Mouse (Mus musculus) liver, postnatal 0 days (tissue): ENCODE measurements at regions not wholly inside any gene's neighbourhood (a gene's known extent, or its start where the extent isn't known, plus 50 kb on each side); places are given as distances from the start of the nearest gene placed in this dataset.
A peak's percentile ranks its signal among the peaks of the same experiment; 100 is the strongest.

Experiments used
- ATAC-seq: fragments of 200-750 bp; cut with Nextera tagmentation; 2 replicates; pipeline ENCODE4 v1.8.0; 2017; ENCODE audit warnings: mild to moderate bottlenecking, moderate library complexity
- DNase-seq: peaks from one replicate; pipeline ENCODE4 v3.0.0-alpha.2; 2016
- H3K27ac ChIP-seq: fragments of 300-500 bp; sonication (generic); 2 replicates; pipeline ENCODE4 v1.5.1; 2014; ENCODE audit warnings: antibody characterized with exemption, moderate library complexity, mild to moderate bottlenecking, low read depth
- H3K27me3 ChIP-seq: fragments of 300-500 bp; sonication (generic); 2 replicates; pipeline ENCODE4 v1.6.1; 2014; ENCODE audit warnings: low read length, control low read depth, mixed read lengths; ENCODE audit not compliant: insufficient read depth
- H3K36me3 ChIP-seq: fragments of 300-500 bp; sonication (generic); replicated peaks from 2 replicates; pipeline ENCODE4 v1.6.1; 2014; ENCODE audit warnings: mild to moderate bottlenecking, control low read depth, low read length, moderate library complexity, mixed read lengths; ENCODE audit not compliant: insufficient read depth
- H3K4me1 ChIP-seq: fragments of 300-500 bp; sonication (generic); 2 replicates; pipeline ENCODE4 v1.6.1; 2014; ENCODE audit warnings: antibody characterized with exemption, mild to moderate bottlenecking, control low read depth; ENCODE audit not compliant: insufficient read depth
- H3K4me2 ChIP-seq: fragments of 300-500 bp; sonication (generic); 2 replicates; pipeline ENCODE4 v1.6.1; 2014; ENCODE audit warnings: low read depth, mild to moderate bottlenecking, low read length, moderate library complexity, mixed read lengths
- H3K4me3 ChIP-seq: fragments of 300-500 bp; sonication (generic); 2 replicates; pipeline ENCODE4 v1.5.1; 2014; ENCODE audit warnings: low read depth, low read length
- H3K9ac ChIP-seq: fragments of 300-500 bp; sonication (generic); replicated peaks from 2 replicates; pipeline ENCODE4 v1.6.1; 2014; ENCODE audit warnings: mild to moderate bottlenecking, moderate library complexity
- H3K9me3 ChIP-seq: fragments of 300-500 bp; sonication (generic); 2 replicates; pipeline ENCODE4 v1.6.1; 2016; ENCODE audit warnings: mild to moderate bottlenecking, control low read depth, low read length, mixed read lengths
- CTCF ChIP-seq: sonication (generic); IDR thresholded peaks from 2 replicates; pipeline ENCODE4 v1.5.1; 2016; ENCODE audit warnings: antibody characterized with exemption, low read depth
- EP300 ChIP-seq: IDR thresholded peaks from 2 replicates; pipeline ENCODE4 v1.6.1; 2016; ENCODE audit warnings: antibody characterized with exemption, low read depth, mild to moderate bottlenecking
- WGBS: fragments of 180-500 bp; shearing (Covaris S2); extraction: QIAGEN DNeasy Blood & Tissue Kit; methylation state at CpG from one replicate; pipeline ENCODE4 v1.1.7; 2014; ENCODE audit not compliant: insufficient replicate concordance; 5-methylcytosine and 5-hydroxymethylcytosine counted together

GRCm38 (mm10) chr16:29782441-29782840 is 203.3 kb downstream of the Opa1 start:
- Histone ChIP-seq H3K27ac (no peak overlapping the region), H3K9ac (no peak overlapping the region), H3K4me3 (no peak overlapping the region), H3K36me3 (no peaks in the 10 kb centered on the region), H3K4me1 (peaks cover 1% of the 10 kb centered on the region; the same call in 1 of the 2 replicates), H3K9me3 (no peaks in the 10 kb centered on the region), H3K27me3 (no peaks in the 10 kb centered on the region), H3K4me2 (no peak overlapping the region)
- TF ChIP-seq EP300: no peak
- TF ChIP-seq CTCF: no peak
- ATAC-seq: no peak
- DNase-seq: no peak
- 45% methylated on average over 4 of the region's 4 CpGs for WGBS

DNA sequence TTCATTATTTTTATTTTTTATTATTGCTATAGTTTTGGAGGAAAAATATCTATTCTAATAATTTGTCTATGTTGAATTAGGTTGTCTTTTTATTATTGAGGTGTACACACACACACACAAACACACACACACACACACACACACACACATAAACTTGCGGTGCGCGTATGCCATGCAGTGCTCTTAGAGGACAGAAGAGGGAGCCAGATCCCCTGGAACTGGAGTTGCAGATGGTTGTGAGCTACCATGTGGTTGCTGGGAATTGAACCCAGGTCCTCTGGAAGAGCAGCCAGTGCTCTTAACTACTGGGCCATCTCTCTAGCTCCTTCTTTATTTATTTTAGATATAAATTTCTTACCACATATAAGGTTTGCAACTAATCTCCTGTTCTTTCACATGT is 206.0 kb downstream of the Opa1 start:
- 84% methylated on average over 3 of the region's 3 CpGs for WGBS
- H3K4me2 ChIP-seq: no peak overlapping the region

GRCm38 (mm10) chr16:29786540-29786939 is 207.4 kb downstream of the Opa1 start:
- WGBS: 82% methylated on average over 8 of the region's 8 CpGs
- H3K27me3 ChIP-seq: no peaks in the 10 kb centered on the region
- no peak overlapping the region for H3K4me2 ChIP-seq
- no peak overlapping the region for H3K9ac ChIP-seq
- no peaks in the 10 kb centered on the region for H3K9me3 ChIP-seq
- H3K27ac ChIP-seq: no peak overlapping the region
- TF ChIP-seq CTCF (no peak), EP300 (no peak)
- H3K36me3 ChIP-seq: no peaks in the 10 kb centered on the region
- H3K4me1 ChIP-seq: peaks cover 12% of the 10 kb centered on the region
- no peak for DNase-seq
- ATAC-seq: no peak
- H3K4me3 ChIP-seq: no peak overlapping the region

More for the DNA sequence above, 206.0 kb downstream of the Opa1 start:
- Histone ChIP-seq H3K4me1 (peaks cover 12% of the 10 kb centered on the region), H3K9ac (no peak overlapping the region), H3K27me3 (no peaks in the 10 kb centered on the region), H3K4me3 (no peak overlapping the region), H3K9me3 (no peaks in the 10 kb centered on the region), H3K27ac (no peak overlapping the region), H3K36me3 (no peaks in the 10 kb centered on the region)
- no peak for DNase-seq
- ATAC-seq: no peak
- TF ChIP-seq EP300 (no peak), CTCF (peak; percentile 33)

- peak; percentile 94 for ATAC-seq
- Histone ChIP-seq H3K27ac (peak overlapping the region; percentile 84), H3K4me1 (peaks cover 12% of the 10 kb centered on the region), H3K4me2 (peak overlapping the region; percentile 20), H3K9ac (no peak overlapping the region; the same call in 1 of the 2 replicates), H3K9me3 (no peaks in the 10 kb centered on the region), H3K27me3 (no peaks in the 10 kb centered on the region), H3K36me3 (no peaks in the 10 kb centered on the region), H3K4me3 (no peak overlapping the region)
- peak; percentile 55 for TF ChIP-seq EP300
- TF ChIP-seq CTCF: no peak
- DNase-seq: peak; percentile 33
- WGBS: 52% methylated on average over 5 of the region's 5 CpGs
Observed at GRCm38 (mm10) chr16:29787633-29788511, 208.7 kb downstream of the Opa1 start.

DNA sequence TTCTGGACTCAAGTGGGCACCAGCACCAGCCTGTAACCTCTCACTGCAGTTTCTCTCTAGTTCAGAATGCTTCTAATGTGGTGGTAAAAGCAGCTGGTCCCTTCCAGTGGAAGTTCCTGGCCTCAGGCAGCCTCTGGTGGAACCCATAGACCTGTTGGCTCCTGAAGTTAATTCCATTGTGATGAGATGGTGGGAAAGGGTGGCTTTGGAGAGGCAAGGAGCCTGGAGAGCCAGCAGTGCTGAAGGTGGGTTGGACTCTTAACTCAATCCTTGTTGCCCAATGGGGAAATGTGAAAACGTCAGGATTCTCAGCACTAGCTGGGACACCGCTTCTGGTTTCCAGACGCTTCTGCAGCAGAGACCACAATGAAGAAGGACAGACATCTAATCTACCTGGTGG is 210.9 kb downstream of the Opa1 start:
- no peaks in the 10 kb centered on the region for H3K9me3 ChIP-seq
- H3K4me2 ChIP-seq: no peak overlapping the region
- ATAC-seq: no peak
- no peak for DNase-seq
- 83% methylated on average over 3 of the region's 3 CpGs for WGBS
- H3K4me1 ChIP-seq: peaks cover 12% of the 10 kb centered on the region
- no peak overlapping the region for H3K27ac ChIP-seq
- H3K9ac ChIP-seq: no peak overlapping the region
- no peaks in the 10 kb centered on the region for H3K36me3 ChIP-seq
- no peak overlapping the region for H3K4me3 ChIP-seq
- no peak for TF ChIP-seq CTCF
- no peak for TF ChIP-seq EP300
- no peaks in the 10 kb centered on the region for H3K27me3 ChIP-seq

- WGBS: 49% methylated on average over 3 of the region's 3 CpGs
- Histone ChIP-seq H3K27ac (no peak overlapping the region), H3K27me3 (peaks cover 4% of the 10 kb centered on the region; the same call in 1 of the 2 replicates)
Observed at GRCm38 (mm10) chr16:29799250-29799649, 220.1 kb downstream of the Opa1 start.

More at GRCm38 (mm10) chr16:29799250-29799649, 220.1 kb downstream of the Opa1 start:
- no peak for DNase-seq
- Histone ChIP-seq H3K4me3 (no peak overlapping the region), H3K9ac (no peak overlapping the region), H3K4me1 (no peaks in the 10 kb centered on the region; the same call in 1 of the 2 replicates), H3K9me3 (no peaks in the 10 kb centered on the region), H3K4me2 (no peak overlapping the region), H3K36me3 (no peaks in the 10 kb centered on the region)
- no peak for TF ChIP-seq EP300
- no peak for TF ChIP-seq CTCF
- ATAC-seq: no peak
